Mouse (Mus musculus): ENCODE results near the gene Dhrs3. TPM values are rescaled to one million over a fixed set of nuclear protein-coding genes. Genes with fewer than 3 reads are reported as not detected.

The Dhrs3 gene
- 83.0 and 111 TPM in 2 replicates for total RNA-seq (2021)
- long read RNA-seq, transcript Dhrs3-206 (6 exons, 2,337 nt): major isoform, 65 of 109 reads
- long read RNA-seq, partial matches to known transcripts: 27 of 109 reads
- long read RNA-seq, other reads (novel, unspliced or antisense): 16 of 109 reads

DNA sequence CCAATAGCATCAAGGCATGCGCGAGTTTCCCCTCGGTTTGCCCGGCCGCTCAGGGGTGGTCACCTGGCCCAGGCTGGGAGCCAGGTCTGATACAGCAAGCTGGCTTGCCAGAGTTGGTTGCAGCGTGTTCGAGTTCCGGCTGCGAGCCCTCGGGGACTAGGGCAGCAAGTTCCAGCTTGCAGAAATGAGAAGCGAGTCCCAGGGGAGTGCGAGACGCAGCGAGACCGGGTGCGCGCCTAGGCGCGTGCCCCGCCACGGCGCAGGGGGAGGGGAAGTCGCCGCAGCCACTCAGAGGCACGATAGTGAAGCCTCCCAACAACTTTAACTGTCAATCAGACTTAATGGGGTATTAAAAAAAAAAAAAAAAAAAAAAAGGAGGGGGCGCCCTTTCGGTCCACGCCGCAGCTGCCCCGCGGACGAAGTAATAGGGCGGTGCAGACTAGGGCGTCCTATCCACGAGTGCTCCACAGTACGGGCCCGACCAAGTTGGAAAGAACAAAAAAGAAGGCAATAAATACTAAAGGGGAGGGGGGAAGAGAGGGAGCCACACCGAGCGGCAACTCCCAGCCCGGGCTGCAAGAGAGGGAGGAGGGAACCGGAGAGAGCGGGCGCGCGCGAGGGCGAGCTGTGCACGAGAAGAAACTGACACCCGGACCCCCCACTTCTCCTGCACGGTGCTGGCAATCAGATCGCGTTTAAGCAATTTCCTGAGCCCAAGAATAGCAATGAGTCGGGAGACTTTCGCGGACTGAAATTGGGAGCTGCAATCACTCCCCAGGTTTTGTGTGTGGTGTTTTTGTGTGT lies at the start of gene Dhrs3:
Dhrs3 (plus strand) TSS at position 695 of the 804 bp plus-strand sequence.
- peak; percentile 79 for DNase-seq

DNA sequence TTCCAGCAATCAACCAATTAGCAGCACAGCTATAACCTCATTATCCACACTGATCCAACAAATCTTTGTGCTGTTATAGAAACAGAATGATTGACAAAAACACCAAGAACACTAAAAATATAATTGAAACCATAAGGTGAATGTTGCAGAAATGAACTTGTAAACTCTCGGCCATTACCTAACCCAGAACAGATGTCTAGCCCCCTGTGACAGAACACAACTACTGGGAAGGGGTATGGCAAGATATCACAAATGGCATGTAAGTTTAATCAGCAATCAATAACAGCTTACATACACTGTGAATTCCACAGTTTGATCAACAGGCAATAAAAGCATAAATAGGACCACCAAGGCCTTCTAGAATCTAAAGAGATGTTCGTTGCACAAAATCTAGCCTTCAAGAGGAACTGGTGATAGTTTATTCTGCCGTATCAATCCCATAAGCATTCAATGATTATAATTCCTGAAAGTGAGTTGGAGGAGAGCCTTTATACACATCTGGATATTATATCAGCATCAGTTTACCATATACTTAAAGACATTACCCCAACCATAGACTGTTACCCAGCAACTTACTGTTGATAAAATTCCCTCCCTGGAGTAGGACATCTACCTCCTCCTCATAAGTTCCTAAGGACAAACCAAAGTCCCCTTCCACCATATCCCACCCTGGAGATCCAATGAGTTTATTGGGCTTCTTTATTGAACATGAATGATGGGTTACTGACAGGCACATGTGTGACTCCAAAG lies 30.7 kb upstream of the Dhrs3 start:
- no peak for DNase-seq

DNA sequence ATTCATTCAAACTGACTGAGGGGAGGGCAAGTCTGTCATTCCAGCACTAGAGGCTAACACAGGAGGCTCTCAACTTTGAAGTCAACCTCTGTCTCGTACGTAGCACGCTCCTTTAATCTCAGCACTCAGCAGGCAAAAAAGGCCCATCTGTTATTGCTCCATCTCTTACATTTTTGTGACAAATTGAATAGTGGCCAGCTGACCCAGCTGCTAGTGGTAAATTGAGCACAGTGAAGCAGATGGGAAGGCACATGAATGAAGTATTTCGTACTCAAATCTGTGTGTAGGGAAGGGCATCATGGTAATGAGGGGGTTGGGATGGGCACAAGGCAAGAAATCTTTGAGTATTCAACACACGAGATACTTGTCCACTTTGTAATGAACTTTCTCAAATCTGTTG lies 24.7 kb upstream of the Dhrs3 start:
- DNase-seq: no peak

GRCm38 (mm10) chr4:144868584-144868983 lies 24.0 kb upstream of the Dhrs3 start:
- no peak for DNase-seq

DNA sequence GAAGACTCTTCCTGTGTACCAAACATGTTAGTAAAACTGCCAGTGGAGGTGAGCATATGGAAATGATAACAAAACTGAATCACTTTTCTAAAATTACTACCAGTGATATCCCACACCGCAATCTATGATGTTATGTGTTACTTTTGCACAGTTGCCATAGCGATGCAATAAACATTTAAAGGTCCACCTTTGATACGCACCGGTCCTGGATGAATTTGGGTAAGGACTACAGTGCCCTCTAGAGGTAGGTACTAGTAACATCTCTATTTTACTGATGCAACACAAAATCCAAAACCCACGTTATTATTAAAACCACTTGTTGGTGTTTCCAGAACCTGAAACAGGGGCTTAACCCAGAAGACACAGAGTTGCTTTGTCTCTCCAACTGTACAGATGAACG lies 19.7 kb upstream of the Dhrs3 start:
- DNase-seq: no peak

DNA sequence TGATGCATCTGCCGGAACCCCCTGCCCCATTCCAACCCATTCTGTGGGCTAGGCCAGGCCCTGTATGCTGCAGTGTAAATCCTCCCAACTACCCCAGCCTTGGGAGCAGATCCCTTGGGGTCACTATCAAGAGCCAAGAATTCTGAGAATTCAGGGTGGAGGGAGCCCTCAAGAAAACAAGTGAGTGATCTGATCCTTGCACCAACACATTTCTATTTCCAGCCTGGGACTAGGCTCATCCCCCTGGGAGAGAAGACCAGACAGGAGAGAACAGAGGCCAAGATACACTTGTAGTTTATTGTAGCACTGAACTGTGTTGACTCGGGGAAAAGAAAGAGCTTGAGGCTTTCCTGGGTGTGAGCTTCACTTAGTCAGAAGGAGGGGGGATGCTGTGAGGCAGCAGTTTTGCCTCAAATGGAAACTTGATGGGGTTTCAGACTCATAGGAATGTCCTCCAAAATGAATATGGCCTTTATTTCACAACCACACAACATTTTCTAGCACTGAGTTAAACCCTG lies 17.0 kb upstream of the Dhrs3 start:
- no peak for DNase-seq

DNA sequence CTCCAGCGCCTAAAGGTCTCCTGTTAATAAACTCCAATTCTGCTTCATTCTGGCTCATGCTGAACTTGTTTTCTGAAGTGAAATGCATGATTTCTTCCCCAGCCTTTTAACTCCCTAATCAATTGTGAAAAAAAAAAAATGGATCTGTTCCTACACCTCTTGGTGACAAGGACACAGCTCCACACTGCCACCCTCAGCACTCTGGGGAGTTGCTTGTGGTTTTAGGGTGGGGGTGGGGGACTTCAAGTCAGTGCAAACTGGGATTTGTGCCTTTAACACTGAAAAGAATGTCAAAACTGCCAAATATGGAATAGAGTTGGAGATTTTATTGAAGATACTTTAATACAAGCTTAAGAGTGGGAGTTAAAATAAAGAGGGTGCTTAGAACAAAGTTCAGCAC lies 13.1 kb upstream of the Dhrs3 start:
- DNase-seq: no peak

GRCm38 (mm10) chr4:144881376-144881775 lies 11.3 kb upstream of the Dhrs3 start:
- DNase-seq: no peak

GRCm38 (mm10) chr4:144882881-144883331 lies 9.7 kb upstream of the Dhrs3 start:
- DNase-seq: no peak

DNA sequence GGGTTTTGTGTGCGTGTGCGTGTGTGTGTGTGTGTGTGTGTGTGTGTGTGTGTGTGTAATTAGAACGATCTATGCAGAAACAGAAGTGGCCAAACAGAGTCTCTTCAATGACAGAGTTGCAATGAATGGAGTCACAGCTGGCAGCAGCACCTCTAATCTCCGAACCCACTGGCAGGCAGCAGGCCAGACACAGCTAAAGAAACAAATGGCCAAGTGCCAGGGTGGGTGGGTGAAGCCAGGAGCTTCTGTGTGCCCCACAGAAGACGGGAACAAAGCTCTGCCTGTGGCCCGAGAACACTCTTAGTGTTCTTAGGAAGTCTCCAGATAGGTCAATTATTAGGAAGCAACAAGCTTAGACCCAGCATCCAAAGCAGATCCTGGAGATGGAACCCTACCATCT lies 6.2 kb upstream of the Dhrs3 start:
- DNase-seq: no peak

DNA sequence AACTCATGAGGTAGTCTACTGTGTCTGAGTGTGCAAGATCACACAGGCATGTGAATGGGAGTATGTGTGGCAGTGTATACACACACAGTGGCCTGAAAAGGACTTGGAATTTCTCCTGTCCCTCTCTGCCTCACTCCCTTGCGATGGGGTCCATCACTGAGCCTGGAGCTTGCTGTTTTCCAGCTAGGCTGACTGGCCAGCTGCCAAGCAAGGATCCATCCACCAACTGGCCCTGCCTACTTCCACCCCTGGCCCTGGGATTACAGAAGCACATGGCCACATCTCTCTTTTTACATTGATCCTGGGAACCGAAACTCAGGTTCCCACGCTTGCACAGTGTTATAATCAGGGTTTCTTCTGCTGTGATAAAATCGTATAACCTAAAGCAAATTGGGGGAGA lies 3.9 kb upstream of the Dhrs3 start:
- DNase-seq: no peak

GRCm38 (mm10) chr4:144889505-144890301 lies 2.9 kb upstream of the Dhrs3 start:
- DNase-seq: no peak

- DNase-seq: peak; percentile 24
These were observed 1.9 kb upstream of the Dhrs3 start for GRCm38 (mm10) chr4:144890690-144891120.

GRCm38 (mm10) chr4:144891121-144891711 lies 1.4 kb upstream of the Dhrs3 start:
- peak; percentile 30 for DNase-seq

DNA sequence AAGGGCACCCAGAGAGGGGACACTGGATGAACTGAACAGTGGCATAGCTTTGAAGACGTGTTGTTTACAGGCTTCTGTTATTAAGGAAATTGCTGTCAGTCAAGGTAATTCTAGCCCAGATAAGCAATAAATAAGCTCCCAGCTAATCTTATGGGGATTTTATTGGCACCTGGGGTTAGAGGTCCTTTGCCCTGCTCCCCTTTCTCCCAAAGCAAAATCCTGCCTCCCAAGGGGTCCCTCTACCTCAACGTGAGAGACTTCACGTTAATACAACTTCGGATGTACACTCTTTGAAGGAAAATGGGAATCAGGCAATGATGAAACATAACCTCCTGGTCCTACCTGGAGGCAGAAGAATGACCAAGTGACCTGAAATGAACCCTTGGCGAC lies 889 bp upstream of the Dhrs3 start:
- DNase-seq: no peak

DNA sequence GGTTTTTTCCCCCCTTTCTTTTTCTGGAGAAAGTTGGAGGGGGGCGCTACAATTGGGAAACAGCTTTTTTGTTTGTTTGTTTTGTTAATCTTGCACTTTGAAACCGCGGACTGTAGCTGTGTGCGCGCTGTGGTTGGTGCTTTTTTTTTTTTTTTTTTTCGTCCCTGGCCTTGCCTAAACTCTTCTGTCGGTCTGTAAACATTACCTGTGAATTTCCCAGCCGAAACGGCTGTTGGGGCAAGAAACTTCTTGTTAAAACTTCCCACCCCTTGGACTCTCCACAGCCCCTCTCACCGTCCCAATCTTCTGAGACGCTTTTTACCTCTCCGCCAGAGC lies 278 bp downstream of the Dhrs3 start:
- DNase-seq: no peak

DNA sequence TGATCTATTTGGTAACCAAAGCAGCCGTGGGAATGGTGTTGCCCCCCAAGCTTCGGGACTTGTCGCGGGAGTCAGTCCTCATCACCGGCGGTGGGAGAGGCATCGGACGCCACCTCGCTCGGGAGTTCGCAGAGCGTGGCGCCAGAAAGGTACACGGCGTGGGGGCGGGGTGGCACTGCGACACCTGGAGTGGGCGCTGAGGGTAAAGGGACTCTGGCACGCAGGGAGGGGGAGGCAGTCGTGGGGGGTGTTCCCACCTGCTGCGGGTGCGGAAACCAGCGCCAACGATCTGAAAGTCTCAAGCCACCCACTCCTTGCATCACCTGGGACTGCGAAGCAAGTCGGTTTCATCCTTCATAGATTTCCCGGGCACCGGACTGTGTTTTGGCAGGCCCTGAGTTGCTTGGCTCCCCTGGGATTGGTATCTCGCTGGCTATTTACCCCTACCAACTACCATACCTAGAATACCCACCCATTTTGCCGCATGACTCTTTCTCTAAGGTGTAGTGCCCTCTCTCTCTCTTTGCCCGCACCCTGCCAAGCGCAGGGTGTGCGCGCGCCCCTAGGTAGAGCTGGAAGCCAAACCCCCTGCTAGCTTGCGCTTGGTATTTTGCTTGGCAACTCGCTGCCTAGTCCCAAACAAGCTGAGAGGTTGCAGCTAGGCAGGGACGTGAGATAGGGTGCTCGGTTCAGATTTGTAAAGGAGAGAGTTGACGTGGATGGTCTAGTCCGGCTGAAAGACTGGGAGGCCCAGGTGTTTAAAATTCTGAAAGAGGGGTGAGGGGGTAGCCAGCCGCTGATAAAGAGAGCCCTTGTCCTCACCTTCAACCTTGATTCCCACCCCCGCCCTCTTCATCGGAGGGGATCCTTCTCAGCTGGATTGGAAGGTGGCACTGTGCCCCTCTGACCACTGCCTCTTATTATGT lies 1.2 kb downstream of the Dhrs3 start:
- peak; percentile 33 for DNase-seq

- DNase-seq: peak; percentile 57
These were observed 2.0 kb downstream of the Dhrs3 start for GRCm38 (mm10) chr4:144894487-144895210.

DNA sequence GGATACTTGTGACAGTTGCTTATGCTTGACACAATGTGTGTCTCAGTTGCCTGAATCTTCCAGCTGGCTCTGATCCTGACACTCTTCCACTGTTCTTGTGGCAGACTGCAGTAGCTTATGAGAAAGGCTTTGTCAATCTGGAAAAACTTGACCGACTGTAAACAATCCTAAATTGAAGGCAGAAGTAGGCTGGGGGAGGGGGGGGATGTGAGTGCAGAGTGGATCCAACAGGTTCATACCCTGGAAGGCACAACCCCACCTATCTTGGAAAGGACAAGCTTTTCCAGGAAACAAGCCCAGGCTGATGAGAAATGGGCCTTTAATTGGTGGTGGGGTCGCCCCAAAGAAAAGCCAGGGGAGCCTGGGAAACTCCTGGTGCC lies 2.6 kb downstream of the Dhrs3 start:
- DNase-seq: no peak

DNA sequence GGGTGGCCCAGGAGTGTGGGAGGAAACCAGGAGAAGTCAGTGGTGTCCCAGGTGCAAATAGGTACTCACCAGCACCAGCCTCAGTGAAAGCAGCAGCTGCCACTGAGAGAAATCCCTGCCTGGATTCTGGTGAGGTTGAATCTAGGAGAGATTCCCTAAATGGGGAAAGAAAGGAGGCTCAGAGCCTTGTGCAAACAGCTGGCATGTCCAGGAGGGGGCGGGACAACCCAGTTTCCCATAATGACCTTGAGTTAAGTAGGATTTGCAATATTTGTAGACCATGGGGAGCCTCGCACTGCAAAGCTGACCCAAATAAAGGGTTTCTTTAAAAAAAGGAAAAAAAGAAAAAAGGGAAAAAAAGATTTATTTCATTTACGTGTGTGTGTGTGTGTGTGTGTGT lies 3.7 kb downstream of the Dhrs3 start:
- peak; percentile 72 for DNase-seq

All from adrenal gland, postnatal 25 days (tissue).